In genomic region chr11:102610675-102611316, GRCm38 (mm10) we compare ENCODE assay signal across 11 mouse cellular contexts. TPM values are rescaled to one million over a fixed set of nuclear protein-coding genes. Genes with fewer than 3 reads are reported as not detected.
A peak's percentile ranks its signal among the peaks of the same experiment; 100 is the strongest.
DNase-seq lines count a peak whose midpoint lies in the region; ATAC-seq lines count a peak whose summit lies in the region.
"Had no signal": no experiment of that assay in that cellular context is flagged by ENCODE, and none has a peak within 500 bp of the region (broad histone marks: within the 10 kb centered on the region; RNA-seq: fewer than 3 reads in every experiment).

No protein-coding gene starts in this region.

- H3K4me2 ChIP-seq in heart, embryonic 14.5 days (ENCODE audit: low read length), result no peak overlapping the region
- H3K4me2 ChIP-seq in lung, embryonic 16.5 days (ENCODE audit: low read depth, low read length), result no peak overlapping the region
- no peak overlapping the region for H3K4me2 ChIP-seq in hindbrain, embryonic 12.5 days (replicated peaks)

- no peak for DNase-seq in heart, adult 18-20 months
- no peak for DNase-seq in lung, adult 18-20 months
- DNase-seq in retina, postnatal 1 day, result peak; percentile 72
- DNase-seq in layer of hippocampus, postnatal 14 days (ENCODE audit: low spot score in 2 of 2), result no peak
- DNase-seq: right cerebral cortex, postnatal 14 days had no signal

- 36% methylated on average over 9 of the region's 9 CpGs for WGBS in heart, embryonic 14.5 days
- WGBS in lung, embryonic 16.5 days, result 18% methylated on average over 9 of the region's 9 CpGs
- WGBS in hindbrain, embryonic 12.5 days, result 10% methylated on average over 9 of the region's 9 CpGs

- H3K4me1 ChIP-seq in heart, embryonic 14.5 days (ENCODE audit: control insufficient read depth in 2 of 2, insufficient read depth in 2 of 2, low read length in 2 of 2), result peaks cover 22 to 39% of the 10 kb centered on the region in 2 experiments
- H3K4me1 ChIP-seq in lung, embryonic 16.5 days (replicated peaks; ENCODE audit: control insufficient read depth, insufficient read depth, low read length), result peaks cover 34% of the 10 kb centered on the region
- H3K4me1 ChIP-seq in hindbrain, embryonic 12.5 days, result peaks cover 40% of the 10 kb centered on the region

- 0 out of 2 replicates have a peak overlapping the region, but pooled peaks have one; percentile 18 for H3K9ac ChIP-seq in heart, embryonic 14.5 days (ENCODE audit: low read length)
- H3K9ac ChIP-seq in lung, embryonic 16.5 days (ENCODE audit: low read length), result peak overlapping the region; percentile 43
- no peak overlapping the region for H3K9ac ChIP-seq in hindbrain, embryonic 12.5 days

- no peak for ATAC-seq in heart, embryonic 14.5 days (ENCODE audit: insufficient number of reproducible peaks, insufficient read depth, low FRiP score, low read depth)
- ATAC-seq in lung, embryonic 16.5 days (ENCODE audit: low read depth), result no peak
- ATAC-seq in hindbrain, embryonic 12.5 days (ENCODE audit: low FRiP score), result no peak
- no peak for ATAC-seq in erythroblast, adult 5-6 weeks (replicated peaks; ENCODE audit: low FRiP score, poor library complexity, severe bottlenecking)

- no peaks in the 10 kb centered on the region for H3K9me3 ChIP-seq in heart, embryonic 14.5 days (ENCODE audit: control insufficient read depth, low read length)
- H3K9me3 ChIP-seq in lung, embryonic 16.5 days (ENCODE audit: control insufficient read depth, low read length), result no peaks in the 10 kb centered on the region
- no peaks in the 10 kb centered on the region for H3K9me3 ChIP-seq in hindbrain, embryonic 12.5 days (replicated peaks)

- peaks cover 3% of the 10 kb centered on the region; the same call in 1 of the 2 replicates for H3K36me3 ChIP-seq in heart, embryonic 14.5 days (ENCODE audit: control insufficient read depth, insufficient read depth, low read length)
- no peaks in the 10 kb centered on the region for H3K36me3 ChIP-seq in lung, embryonic 16.5 days (ENCODE audit: control insufficient read depth, insufficient read depth, low read length)
- no peaks in the 10 kb centered on the region for H3K36me3 ChIP-seq in hindbrain, embryonic 12.5 days

- H3K27ac ChIP-seq in heart, embryonic 14.5 days (replicated peaks in 1 of 2; ENCODE audit: control insufficient read depth in 1 of 2, insufficient read depth in 1 of 2, low read depth in 2 of 2, low read length in 2 of 2), result peak overlapping the region; percentile 21 to 37; a peak in 3 of 4 replicates
- H3K27ac ChIP-seq in lung, embryonic 16.5 days (ENCODE audit: low read length), result peak overlapping the region; percentile 23
- H3K27ac ChIP-seq in hindbrain, embryonic 12.5 days, result peak overlapping the region; percentile 58; the same call in 1 of the 2 replicates

- no peak overlapping the region for H3K4me3 ChIP-seq in heart, embryonic 14.5 days (ENCODE audit: control insufficient read depth in 1 of 2, insufficient read depth in 1 of 2, low read depth in 1 of 2, low read length in 2 of 2)
- H3K4me3 ChIP-seq in lung, embryonic 16.5 days (ENCODE audit: low read length), result no peak overlapping the region
- no peak overlapping the region for H3K4me3 ChIP-seq in hindbrain, embryonic 12.5 days

- no peaks in the 10 kb centered on the region for H3K27me3 ChIP-seq in heart, embryonic 14.5 days (ENCODE audit: control insufficient read depth, insufficient read depth, low read length)
- peaks cover under 1% of the 10 kb centered on the region; the same call in 1 of the 2 replicates for H3K27me3 ChIP-seq in lung, embryonic 16.5 days (ENCODE audit: control insufficient read depth, insufficient read depth, low read depth, low read length)
- peaks cover 6% of the 10 kb centered on the region; the same call in 1 of the 2 replicates for H3K27me3 ChIP-seq in hindbrain, embryonic 12.5 days

RNA-seq across cellular contexts. Expression of gene Fzd2, which starts 6.6 kb away (rescaled TPM):
- polyA plus RNA-seq in heart, embryonic 14.5 days (2014; fragmentation: Nextera tagmentation; extraction: Ambion mirVana), result 18.7 and 24.0 TPM in 2 replicates
- 1 to 10 TPM; 2.0 to 2.2 TPM for total RNA-seq in heart, adult 18-20 months (2021)
- polyA plus RNA-seq in lung, embryonic 16.5 days (2015; fragmentation: Nextera tagmentation; extraction: Ambion mirVana), result 25.9 and 27.8 TPM in 2 replicates
- 39.9 and 40.8 TPM in 2 replicates for polyA plus RNA-seq in hindbrain, embryonic 12.5 days (2016; fragmentation: Nextera tagmentation; extraction: Ambion mirVana)
- not detected in 2 replicates for total RNA-seq in erythroblast, adult 5-6 weeks (2015; ENCODE audit: low replicate concordance)
- total RNA-seq in erythroblast, adult 5-6 weeks (2017; ENCODE audit: low replicate concordance), result not detected in 2 replicates
- total RNA-seq in layer of hippocampus, postnatal 14 days (2021), result 1 to 10 TPM; 8.5 to 9.4 TPM
- total RNA-seq: megakaryocyte-erythroid progenitor cell, adult 5-6 weeks had no signal

RNA-seq across cellular contexts. Expression of gene Gm11627, which starts 31.5 kb away (rescaled TPM):
- 12.6 and 13.9 TPM in 2 replicates for polyA plus RNA-seq in heart, embryonic 14.5 days (2014; fragmentation: Nextera tagmentation; extraction: Ambion mirVana)
- total RNA-seq in heart, adult 18-20 months (2021), result 1 to 10 TPM; 1.1 to 1.2 TPM
- polyA plus RNA-seq in lung, embryonic 16.5 days (2015; fragmentation: Nextera tagmentation; extraction: Ambion mirVana), result 18.4 and 23.2 TPM in 2 replicates
- 4.3 and 4.8 TPM in 2 replicates for polyA plus RNA-seq in hindbrain, embryonic 12.5 days (2016; fragmentation: Nextera tagmentation; extraction: Ambion mirVana)
- not detected in 2 replicates for total RNA-seq in erythroblast, adult 5-6 weeks (2015; ENCODE audit: low replicate concordance)
- not detected in 2 replicates for total RNA-seq in erythroblast, adult 5-6 weeks (2017; ENCODE audit: low replicate concordance)
- 1 to 10 TPM; 6.4 to 6.9 TPM for total RNA-seq in layer of hippocampus, postnatal 14 days (2021)
- total RNA-seq: megakaryocyte-erythroid progenitor cell, adult 5-6 weeks had no signal

RNA-seq across cellular contexts. Expression of gene Meioc, which starts 52.7 kb away (rescaled TPM):
- 1.1 TPM in 2 replicates for polyA plus RNA-seq in heart, embryonic 14.5 days (2014; fragmentation: Nextera tagmentation; extraction: Ambion mirVana)
- not detected for total RNA-seq in heart, adult 18-20 months (2021)
- 0.16 and 0.19 TPM in 2 replicates for polyA plus RNA-seq in lung, embryonic 16.5 days (2015; fragmentation: Nextera tagmentation; extraction: Ambion mirVana)
- polyA plus RNA-seq in hindbrain, embryonic 12.5 days (2016; fragmentation: Nextera tagmentation; extraction: Ambion mirVana), result 0.82 and 1.1 TPM in 2 replicates
- not detected in 2 replicates for total RNA-seq in erythroblast, adult 5-6 weeks (2015; ENCODE audit: low replicate concordance)
- total RNA-seq in erythroblast, adult 5-6 weeks (2017; ENCODE audit: low replicate concordance), result not detected in 2 replicates
- total RNA-seq in layer of hippocampus, postnatal 14 days (2021), result not detected
- total RNA-seq: left cerebral cortex, postnatal 25 days; megakaryocyte-erythroid progenitor cell, adult 5-6 weeks had no signal

RNA-seq across cellular contexts. Expression of gene Gpatch8, which starts 54.6 kb away (rescaled TPM):
- polyA plus RNA-seq in heart, embryonic 14.5 days (2014; fragmentation: Nextera tagmentation; extraction: Ambion mirVana), result 30.7 and 36.9 TPM in 2 replicates
- 10 to 100 TPM; 17.3 to 18.6 TPM for total RNA-seq in heart, adult 18-20 months (2021)
- polyA plus RNA-seq in lung, embryonic 16.5 days (2015; fragmentation: Nextera tagmentation; extraction: Ambion mirVana), result 47.1 and 48.6 TPM in 2 replicates
- polyA plus RNA-seq in hindbrain, embryonic 12.5 days (2016; fragmentation: Nextera tagmentation; extraction: Ambion mirVana), result 74.6 and 76.7 TPM in 2 replicates
- 28.6 and 32.3 TPM in 2 replicates for total RNA-seq in erythroblast, adult 5-6 weeks (2015; ENCODE audit: low replicate concordance)
- total RNA-seq in erythroblast, adult 5-6 weeks (2017; ENCODE audit: low replicate concordance), result 59.6 and 66.8 TPM in 2 replicates
- total RNA-seq in layer of hippocampus, postnatal 14 days (2021), result 10 to 100 TPM; 51.4 to 54.4 TPM
